Mouse (Mus musculus) fibroblast of lung, adult 2 months (primary cell): ENCODE measurements at regions not wholly inside any gene's neighbourhood (a gene's known extent, or its start where the extent isn't known, plus 50 kb on each side); places are given as distances from the start of the nearest gene placed in this dataset.
A peak's percentile ranks its signal among the peaks of the same experiment; 100 is the strongest.
"Not testable (repeated sequence)": the region's sequence is repeated elsewhere in the genome, so short reads cannot be mapped to it uniquely, and the experiment has no call there.

ENCODE experiments used
- DNase-seq: peaks from one replicate; pipeline ENCODE4 v3.0.0-alpha.2; 2011; ENCODE audit warnings: low read depth

DNA sequence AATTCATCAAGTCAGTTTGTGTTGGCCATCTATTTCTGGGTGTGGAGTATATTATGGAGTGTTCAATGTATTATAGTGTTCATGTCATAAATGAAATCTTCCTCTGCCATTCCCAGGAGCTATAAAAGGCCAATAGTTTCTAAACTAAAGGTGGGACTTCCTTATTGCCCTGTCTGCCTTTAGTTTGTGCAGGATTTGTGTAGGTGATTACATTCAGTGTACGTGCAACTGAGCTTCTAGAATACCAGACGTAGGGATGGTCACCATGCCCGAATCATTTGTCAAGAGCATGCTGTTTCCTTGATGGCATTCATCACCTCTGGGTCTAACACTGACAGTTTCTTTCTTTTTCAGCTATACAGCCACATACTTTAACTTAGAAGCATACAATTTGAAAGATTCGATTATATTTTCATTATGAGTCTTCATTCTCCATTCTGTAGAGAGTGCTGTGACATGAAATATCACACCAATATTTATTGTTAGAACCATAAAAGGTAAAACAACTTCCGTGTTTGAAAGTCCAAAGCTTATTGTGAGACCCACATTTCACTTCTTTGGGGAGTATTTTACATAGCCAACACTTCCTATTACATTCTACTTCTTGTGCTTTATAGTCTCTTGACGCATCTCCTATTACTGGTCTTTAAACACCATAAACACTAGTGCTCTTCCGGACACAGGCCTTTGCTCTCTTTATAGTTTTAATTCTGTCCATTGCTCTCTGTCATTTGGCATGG lies 494.1 kb upstream of the Klf6 start:
- no peak for DNase-seq

DNA sequence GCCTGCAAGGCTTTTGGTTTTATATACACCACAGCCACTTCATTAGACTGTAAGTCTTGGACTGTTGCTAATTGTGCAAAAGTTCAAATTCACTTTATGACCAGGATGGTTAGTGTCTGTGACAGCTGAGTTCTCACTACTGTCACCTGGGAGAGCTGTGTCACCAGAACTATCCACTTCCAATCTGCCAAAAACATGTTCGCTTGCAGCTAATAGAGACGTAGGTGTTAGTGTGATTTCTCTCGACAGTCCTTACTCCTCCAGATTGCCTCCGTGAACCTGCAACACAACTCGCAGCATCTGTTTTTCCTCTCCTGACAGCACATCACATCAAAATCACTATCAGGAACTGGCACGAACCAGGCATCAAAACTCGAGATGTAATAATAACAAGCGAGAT lies 491.3 kb upstream of the Klf6 start:
- no peak for DNase-seq

DNA sequence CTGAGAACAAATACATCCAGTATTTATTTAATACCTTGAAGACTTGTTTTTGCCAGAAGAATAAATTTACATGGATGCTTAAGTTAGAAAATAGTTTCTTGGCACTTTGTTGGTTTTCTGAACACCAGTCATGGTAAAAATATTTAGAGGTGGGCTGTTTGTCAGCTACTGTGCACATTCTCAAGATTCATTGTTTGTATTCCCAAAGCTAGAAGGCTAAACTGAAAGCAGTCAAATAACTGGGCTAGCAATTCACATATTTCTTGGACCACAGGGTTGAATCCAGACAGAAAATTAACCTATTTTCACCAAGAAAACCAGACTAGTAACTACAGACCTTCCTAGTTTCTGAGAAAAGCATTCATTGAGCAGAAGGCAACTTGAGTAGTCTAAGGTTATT lies 488.1 kb upstream of the Klf6 start:
- peak; percentile 72 for DNase-seq

DNA sequence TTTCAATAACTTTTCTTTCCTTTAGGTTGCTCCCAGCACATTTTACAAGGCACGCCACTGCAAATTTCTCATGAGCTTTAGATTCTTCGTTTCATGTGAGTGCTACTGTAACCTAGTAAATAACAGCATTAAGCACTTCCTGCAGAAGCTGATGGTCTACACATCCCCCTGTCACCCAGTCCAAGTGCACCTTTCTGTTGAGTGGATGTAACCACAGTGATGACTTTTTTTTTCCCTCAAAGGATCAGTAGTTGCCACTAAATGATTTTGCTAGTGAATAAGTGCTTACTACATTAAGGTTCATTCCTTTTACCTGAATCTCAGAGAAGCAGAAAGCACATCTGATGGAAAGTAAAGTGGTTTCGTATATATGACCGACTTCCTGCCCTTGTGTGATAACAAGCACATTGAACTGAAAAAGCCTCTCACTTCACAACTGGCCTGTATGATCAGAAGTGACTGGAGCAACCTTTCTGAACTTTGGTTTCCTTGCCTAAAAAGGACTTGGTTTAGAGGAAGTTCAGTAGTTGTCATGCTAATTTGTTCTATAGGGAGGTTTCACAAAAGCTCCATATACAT lies 453.0 kb upstream of the Klf6 start:
- no peak for DNase-seq

DNA sequence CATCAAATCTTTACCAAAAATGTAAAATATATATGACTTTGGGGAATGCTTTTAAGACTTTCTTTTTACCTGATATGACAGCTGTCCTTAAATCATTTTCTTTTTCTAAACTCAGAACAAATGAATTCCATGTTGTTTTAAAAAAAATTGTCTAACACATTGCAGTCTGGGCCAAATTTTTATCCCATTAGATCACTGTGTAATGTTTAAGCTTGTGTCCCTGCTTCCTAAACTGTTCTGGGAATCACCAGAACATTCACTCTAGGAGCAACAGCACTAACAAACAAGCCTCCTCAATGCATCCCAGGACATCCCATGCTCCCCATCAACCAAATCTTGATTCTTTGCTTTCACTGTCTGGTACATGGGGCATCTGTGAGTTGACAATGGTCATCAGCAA lies 449.2 kb upstream of the Klf6 start:
- DNase-seq, result no peak

DNA sequence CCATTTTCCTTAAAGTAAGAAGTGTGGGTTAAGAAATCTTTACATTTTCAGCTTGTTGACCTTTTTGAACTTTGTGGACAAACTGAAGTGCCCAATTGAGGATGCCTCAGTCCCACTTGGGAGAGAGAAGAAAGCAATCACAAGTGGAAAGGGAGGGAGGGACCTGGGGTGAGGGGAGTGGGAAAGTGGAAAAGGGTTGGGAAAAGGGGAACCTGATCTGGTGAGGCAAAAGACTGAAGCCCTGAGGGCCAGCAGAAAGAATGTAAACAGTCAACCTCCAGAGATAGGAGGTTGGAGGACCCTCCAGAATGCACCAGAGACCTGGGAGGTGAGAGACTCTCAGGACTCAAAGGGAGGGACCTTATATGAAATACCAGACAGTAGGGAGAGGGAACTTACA lies 448.3 kb upstream of the Klf6 start:
- not testable (repeated sequence) for DNase-seq

DNA sequence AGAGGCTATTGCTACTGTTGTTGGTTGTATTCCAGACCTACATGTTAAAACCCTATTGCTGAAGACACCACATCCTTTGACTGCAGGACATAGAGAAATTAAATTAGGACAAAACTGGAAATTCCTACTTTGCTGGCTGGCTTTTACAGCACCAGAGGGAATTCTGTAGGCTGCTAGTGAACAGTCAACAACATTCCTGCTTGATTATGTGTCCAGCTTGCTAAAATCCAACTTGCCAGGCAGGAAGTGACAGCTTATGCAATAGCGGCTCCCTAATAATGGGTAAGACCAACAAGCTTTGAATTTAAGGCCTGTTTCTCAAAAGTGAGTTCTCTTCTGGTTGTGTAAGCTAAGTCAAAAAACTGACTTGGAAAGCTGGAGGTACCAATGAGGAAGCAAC lies 437.2 kb upstream of the Klf6 start:
- peak; percentile 56 for DNase-seq

DNA sequence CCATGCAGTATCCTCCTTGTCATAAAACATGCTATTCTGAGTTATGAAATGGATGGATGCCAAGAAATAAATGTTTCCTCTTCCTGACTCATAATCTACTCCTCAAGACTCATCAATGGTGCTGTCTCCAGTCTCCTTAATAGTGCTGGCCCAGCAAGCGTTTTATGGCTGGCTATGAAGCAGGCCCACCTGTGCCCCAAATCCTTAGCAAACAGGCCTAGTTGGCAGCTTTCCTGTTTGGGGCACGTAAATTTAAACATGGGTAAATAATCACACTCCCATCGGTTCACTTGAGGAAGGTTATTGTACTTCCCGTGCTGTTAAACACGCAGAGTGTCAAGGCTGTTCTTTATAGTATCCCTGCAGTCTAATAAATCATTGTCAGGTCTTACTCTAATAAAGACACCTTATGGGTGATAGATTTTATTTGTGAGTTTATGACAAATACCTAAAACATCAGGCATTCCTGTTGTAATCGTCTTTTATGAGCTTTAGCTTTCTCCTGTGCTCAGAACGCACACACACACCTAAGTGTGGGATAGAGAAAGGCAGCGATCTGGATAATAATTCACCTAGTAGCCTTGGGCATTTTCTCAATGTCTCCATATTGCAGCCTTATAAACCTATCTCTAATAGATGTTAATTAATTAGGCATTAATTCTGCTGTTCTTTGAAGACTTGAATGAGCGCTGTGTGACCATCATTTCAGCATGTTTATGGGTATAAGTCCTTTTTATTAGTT lies 435.6 kb upstream of the Klf6 start:
- DNase-seq, result no peak

DNA sequence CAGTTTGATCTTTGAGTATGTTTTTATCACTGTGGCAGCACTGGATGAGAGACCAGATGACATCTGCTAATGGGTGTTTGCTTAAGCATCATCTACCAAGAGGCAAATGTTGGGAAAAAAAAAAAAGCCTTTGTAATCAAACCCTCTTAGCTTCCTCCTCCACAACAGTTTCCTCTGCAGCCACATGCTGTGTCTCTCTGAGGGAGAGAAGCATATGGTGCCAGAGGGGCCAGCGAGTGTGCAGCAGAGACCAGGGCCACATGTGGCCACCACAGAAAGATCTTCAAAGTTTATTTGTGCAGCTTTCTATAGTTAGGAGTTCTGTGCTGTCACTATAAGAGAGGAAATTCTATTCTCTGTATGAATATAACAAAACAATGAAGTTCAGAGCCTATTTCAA lies 427.6 kb upstream of the Klf6 start:
- no peak for DNase-seq

DNA sequence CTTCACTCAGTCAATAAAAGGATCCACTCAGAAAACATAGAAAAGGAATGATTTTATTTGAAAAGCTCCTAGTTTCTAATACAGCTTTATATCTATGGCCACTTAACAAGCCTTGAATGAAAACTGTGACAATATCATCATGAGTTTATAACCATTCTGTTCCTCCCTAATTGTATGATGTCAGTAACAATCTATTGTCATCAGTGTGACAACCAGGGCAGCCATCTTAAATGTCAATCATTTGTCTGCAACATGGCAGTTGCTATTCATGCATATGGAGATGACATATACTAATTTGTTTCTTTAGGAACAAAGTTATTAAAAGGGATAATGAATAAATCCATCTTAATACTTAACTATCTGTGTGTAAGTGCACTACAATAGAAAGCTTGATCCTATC lies 426.2 kb upstream of the Klf6 start:
- DNase-seq, result no peak

DNA sequence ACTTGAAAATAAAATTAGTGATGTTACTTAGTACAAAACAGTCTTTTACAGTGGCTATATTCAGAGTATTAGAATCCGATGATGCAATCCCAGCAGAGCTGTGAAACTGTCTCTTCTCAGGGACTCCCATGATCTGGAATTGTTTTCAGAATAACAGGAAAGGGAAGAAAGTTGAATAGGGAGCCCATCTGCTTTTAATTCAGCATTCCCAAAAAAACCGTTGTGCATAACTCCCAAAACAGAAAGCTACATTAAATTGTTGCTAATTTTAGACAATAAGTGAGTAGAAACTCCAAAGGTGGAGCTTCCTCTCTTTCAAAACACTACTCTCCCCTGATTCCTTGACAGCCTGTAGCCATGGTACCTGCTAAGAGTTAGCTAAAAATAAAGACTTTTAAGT lies 425.1 kb upstream of the Klf6 start:
- DNase-seq, result no peak

DNA sequence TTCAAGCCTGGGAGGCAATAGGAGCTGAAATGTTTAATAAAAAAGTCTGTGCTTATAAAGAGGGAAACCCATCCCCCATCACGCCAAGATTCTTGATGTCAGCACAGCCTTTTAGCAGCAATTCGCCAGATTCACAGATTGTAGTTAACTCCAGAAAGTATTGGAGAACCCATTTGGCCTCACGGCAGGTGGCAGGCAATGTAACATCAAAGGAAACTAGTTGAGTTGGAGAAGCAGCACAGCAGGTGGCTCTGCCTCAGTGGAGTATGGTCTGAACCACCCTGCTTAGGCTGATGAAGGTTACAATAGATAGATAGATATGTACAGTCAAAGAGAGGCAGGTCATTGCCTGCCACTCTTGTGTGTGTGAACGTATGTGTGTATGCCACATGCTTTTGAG lies 420.8 kb upstream of the Klf6 start:
- DNase-seq, result no peak

DNA sequence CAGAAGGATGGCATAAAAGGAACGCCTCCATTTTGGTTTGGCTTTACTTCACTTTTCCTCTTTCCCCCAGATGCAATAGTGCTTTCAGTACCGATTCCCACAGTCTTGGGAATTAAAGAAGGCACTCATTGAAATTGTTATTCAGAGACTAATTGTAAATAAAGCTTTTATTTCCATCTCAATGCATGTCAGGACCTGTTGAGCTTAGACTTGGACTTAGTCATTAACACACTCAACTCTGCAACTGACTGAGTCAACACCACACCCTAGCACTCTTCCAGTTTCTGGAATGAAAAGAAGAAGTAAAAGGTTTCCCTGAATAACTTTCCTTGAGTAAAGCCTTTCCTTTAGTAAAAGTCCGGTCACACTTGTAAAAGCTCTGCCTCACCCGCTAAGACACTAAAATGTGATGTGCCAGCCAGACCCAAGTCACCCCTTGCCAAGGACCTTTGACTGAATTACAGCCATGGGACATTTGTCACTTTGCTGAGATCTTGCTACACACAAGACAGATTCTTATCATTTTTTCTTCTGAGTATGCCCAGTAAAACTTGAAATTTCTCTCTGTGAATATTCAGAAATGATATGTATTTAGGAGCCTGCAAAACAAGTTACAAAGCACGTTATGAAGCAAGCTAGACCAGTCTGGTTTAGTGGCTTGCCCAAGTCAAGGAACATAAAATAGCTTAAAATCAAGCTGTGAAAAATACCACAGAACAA lies 416.4 kb upstream of the Klf6 start:
- DNase-seq, result peak; percentile 30

DNA sequence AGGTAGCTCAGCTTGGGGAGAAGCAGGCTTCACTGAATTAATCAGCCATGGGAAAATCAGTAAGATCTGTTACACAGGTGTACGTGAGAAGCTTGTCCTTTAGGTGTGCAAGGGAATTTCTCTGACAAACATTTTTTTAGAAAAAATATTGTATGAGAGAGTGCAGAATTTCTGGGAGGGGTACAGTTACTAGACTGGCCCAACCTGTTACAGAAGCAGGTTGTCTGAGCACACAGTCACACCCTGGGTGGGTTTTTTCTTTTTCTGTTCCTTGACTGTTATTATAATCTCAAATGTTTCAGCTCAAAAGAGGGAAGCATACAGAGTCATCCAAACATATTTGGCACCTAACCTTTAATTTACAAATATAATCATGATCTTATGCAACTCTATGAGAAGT lies 412.7 kb upstream of the Klf6 start:
- DNase-seq, result no peak

DNA sequence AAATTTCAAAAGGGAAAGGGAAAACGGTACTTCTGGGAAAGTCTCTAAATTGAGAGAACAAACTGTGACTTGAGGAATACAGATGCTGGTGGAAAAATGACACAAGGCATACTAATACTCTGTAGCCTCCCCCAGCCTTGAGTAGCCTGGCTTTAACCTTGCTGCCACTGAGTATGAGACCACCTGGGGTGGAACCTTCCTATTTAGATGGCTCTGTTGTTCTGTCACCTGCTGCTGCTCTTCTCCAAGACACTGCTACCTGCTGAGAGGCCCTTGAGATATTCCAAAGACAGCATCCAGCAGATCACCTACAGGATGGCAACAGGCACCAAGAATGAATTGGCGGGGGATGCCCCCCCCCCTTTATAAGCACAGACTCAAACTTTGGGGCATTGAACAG lies 380.5 kb upstream of the Klf6 start:
- no peak for DNase-seq

DNA sequence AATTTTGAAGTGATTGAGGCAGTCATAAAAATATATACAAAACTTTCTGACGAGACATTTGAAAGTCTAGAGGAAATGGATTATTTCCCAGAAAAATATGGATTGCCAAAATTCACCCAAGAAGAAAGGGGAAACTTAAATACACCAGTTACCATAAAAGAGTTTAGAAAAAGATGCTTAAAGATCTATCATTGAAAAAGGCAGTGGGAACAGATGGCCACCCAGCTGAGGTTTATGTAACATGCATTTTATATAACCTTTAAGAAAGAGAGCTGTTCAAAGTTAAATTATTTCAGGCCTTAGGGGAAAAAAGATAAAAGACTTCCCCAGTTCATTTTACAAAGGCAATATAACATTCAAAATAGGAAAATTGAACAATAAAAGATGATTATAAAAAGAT lies 369.0 kb upstream of the Klf6 start:
- DNase-seq, result no peak

DNA sequence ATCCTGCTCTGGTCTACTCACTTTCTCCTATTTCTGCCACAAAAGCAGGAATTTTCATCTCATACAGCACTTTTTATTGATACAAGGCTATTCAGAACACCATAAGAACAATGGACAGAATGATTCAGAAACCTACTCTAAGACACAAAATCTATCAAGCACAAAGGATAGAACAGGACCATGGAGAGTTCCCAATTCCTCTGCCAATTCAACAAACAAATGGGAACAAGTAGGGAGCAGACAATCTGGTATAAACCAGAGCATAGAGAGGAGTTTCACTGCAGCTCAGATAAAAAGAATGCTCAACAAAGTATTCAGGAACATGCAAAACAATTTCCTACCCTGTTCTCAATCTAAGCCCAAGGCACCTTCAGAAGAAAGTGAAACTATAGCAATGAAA lies 363.7 kb upstream of the Klf6 start:
- DNase-seq, result peak; percentile 17

DNA sequence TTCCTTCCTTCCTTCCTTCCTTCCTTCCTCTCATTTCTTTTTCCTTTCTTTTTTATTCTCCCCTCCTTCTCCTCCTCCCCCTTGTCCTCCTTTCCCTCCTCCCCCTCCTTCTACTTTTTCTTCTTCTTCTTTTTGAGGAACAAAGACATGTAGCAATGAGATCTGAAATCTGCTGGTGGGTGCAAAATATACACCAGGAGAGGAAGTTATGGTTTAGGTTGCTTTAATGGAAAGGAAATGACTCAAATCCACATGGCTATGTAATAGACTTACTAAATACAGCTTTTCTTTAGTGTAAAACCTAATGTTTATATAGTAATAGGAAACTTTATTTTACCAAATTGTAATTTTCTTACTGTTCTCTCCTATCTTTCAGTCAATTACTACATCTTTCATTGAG lies 349.5 kb upstream of the Klf6 start:
- DNase-seq, result no peak

DNA sequence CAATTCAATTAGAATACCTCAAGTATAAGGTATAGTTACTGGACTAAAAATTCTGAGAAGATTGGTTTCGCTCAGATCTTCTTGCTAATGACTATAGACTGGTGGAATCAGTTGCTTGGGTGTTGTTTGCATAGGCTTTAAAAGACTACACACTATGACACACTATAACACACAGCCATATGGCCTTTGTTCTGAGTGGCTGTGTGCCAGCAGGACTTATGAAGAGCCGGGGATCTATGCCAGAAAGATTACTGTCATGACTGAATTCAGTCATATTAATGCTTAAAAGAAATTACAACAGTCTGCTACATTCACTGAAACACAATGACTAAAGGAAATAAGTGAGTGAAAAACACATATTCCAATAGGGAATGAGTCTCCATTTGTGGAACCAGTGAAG lies 345.7 kb upstream of the Klf6 start:
- no peak for DNase-seq

DNA sequence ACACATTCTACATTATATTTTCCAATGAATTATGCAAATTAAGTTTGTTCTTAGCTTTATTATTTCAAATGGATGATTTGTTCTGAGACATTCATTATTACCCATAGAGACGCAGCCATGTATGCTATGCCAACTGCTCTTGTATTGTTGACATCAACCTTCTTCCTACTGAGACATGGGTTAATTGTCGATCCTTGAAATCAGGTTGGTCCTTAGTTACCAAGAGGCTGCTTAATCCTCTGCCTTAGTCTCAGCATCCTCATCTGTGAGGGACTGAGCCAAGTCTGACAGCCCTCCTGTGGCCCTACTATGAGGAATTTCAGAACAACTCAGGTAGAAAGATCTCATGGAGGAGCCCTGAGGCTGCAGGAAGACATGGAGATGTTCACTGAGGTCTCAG lies 345.2 kb upstream of the Klf6 start:
- DNase-seq, result no peak

DNA sequence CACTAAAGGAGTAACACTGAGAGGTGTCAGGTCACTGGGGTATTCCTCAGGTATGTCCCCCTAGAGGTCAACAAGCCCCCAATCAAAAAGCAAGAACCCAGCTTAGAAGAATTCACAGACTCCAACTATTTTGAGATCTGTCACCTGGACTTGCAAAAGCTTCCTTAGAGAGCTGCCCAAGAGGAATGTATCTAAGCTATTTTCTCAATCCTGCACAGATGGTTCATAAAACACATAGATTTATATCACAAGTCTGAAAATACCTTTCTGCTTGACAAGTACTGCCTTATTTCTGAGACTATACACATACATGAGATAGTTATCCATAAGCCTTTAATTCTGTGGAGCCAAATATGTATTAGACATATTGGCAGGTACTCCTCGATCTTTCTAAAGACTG lies 342.1 kb upstream of the Klf6 start:
- no peak for DNase-seq

DNA sequence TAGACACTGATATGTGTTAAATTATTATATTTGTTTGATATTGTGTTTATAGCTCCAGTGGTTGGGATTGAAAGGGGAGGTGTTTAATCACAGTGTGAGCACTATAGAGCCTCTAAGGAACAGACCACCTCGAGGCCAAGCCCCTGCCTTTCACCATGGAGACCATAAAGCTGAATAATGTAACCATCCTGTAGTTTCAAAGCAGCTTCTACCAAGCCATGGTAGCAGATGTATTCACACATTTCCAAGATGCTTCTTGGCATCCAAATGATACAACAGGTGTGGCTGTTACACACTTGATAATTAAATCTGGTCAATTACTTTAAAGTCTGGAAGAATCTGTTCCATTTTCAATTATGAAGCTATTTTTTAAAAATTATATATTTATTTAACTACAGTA lies 341.7 kb upstream of the Klf6 start:
- DNase-seq, result no peak

DNA sequence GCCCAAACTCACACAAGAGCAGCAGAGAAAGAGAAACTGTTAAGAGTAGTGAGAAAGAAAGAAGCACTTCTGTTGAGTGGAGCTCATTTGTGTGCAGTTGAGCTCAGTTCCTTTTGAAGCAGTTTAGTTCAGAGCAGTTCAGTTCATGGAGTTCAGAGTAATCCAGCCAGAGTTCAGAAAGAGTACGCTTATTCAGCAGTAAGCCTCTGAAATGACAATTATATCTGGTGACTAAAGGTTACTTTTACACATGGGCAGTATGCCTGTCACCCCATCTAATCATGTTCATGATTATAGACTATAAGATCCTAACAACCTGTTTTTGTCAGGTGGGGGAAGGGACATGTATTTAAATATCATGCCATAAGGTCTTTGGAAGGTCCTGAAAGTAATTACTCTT lies 333.9 kb upstream of the Klf6 start:
- DNase-seq, result no peak
